Mouse (Mus musculus): Measurements from ENCODE around the gene Stx2. TPM values are rescaled to one million over a fixed set of nuclear protein-coding genes. Genes with fewer than 3 reads are reported as not detected.

The Stx2 gene
- polyA plus RNA-seq (2015; fragmentation: Nextera tagmentation; extraction: Ambion mirVana): 27.8 and 30.6 TPM in 2 replicates

- WGBS: under 1% methylated on average over 26 of the region's 39 CpGs
- Histone ChIP-seq H3K27me3 (ENCODE audit: control insufficient read depth, insufficient read depth, low read length) (no peaks in the 10 kb centered on the region), H3K9me3 (replicated peaks; ENCODE audit: control insufficient read depth, low read length) (no peaks in the 10 kb centered on the region), H3K4me2 (ENCODE audit: low read depth, low read length) (peak within 1 kb of the TSS; percentile 76), H3K4me3 (replicated peaks; ENCODE audit: low read length) (peak within 1 kb of the TSS; percentile 73), H3K9ac (ENCODE audit: low read length) (peak within 1 kb of the TSS; percentile 87), H3K27ac (ENCODE audit: low read length) (peak within 1 kb of the TSS; percentile 39), H3K36me3 (ENCODE audit: control insufficient read depth, insufficient read depth, low read length) (no peaks in the 10 kb centered on the region), H3K4me1 (ENCODE audit: control insufficient read depth, insufficient read depth, low read length) (peaks cover 30% of the 10 kb centered on the region; the same call in 1 of the 2 replicates)
- ATAC-seq (ENCODE audit: insufficient read depth, low FRiP score): peak; percentile 95
Measured at GRCm38 (mm10) chr5:129008412-129008826, at the start of gene Stx2. Gene Stx2 (minus strand): TSS chr5:129008574.

DNA sequence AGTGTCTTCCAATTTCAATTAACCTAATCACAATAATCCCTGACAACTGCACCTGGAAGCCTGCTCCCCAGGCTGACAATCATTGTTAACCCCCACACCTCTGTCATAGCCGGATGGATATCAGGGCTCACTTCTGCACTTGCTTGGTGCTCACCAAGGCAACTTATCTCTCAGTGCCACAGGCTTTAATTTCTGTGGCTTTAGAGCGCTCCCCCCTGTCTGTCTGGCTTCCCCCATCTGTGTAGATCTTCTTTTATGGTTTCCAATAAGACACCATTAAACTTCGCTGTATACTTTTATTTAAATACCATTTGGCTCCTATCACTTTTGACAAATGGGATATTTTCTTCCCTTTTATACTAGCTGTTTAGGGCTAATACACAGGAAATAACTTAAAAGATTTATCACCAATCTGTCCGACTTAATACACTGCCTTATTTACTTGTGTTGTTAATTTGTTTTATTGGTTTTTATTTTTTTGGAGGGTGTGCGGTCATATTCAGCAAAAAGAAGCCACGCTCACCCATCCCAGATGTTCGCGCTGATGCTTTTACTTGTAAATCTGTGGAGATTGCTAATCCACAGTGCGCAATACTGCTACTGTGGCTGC lies 46.4 kb upstream of the Stx2 start:
- Histone ChIP-seq H3K4me1 (ENCODE audit: control insufficient read depth, insufficient read depth, low read length) (no peaks in the 10 kb centered on the region), H3K9me3 (replicated peaks; ENCODE audit: control insufficient read depth, low read length) (no peaks in the 10 kb centered on the region), H3K4me3 (replicated peaks; ENCODE audit: low read length) (no peak overlapping the region), H3K27me3 (ENCODE audit: control insufficient read depth, insufficient read depth, low read length) (no peaks in the 10 kb centered on the region), H3K4me2 (ENCODE audit: low read depth, low read length) (no peak overlapping the region), H3K9ac (ENCODE audit: low read length) (no peak overlapping the region), H3K36me3 (ENCODE audit: control insufficient read depth, insufficient read depth, low read length) (no peaks in the 10 kb centered on the region), H3K27ac (ENCODE audit: low read length) (no peak overlapping the region)
- 65% methylated on average over 9 of the region's 9 CpGs for WGBS
- ATAC-seq (ENCODE audit: insufficient read depth, low FRiP score): no peak

- Histone ChIP-seq H3K4me3 (replicated peaks; ENCODE audit: low read length) (no peak overlapping the region), H3K4me1 (ENCODE audit: control insufficient read depth, insufficient read depth, low read length) (no peaks in the 10 kb centered on the region), H3K27ac (ENCODE audit: low read length) (no peak overlapping the region), H3K4me2 (ENCODE audit: low read depth, low read length) (no peak overlapping the region), H3K9ac (ENCODE audit: low read length) (no peak overlapping the region), H3K27me3 (ENCODE audit: control insufficient read depth, insufficient read depth, low read length) (no peaks in the 10 kb centered on the region), H3K36me3 (ENCODE audit: control insufficient read depth, insufficient read depth, low read length) (no peaks in the 10 kb centered on the region), H3K9me3 (replicated peaks; ENCODE audit: control insufficient read depth, low read length) (no peaks in the 10 kb centered on the region)
- ATAC-seq (ENCODE audit: insufficient read depth, low FRiP score): no peak
- WGBS: 29% methylated on average over 20 of the region's 20 CpGs
Measured at GRCm38 (mm10) chr5:129052636-129053355, 44.4 kb upstream of the Stx2 start.

GRCm38 (mm10) chr5:129051910-129052309 lies 43.5 kb upstream of the Stx2 start:
- Histone ChIP-seq H3K9me3 (replicated peaks; ENCODE audit: control insufficient read depth, low read length) (no peaks in the 10 kb centered on the region), H3K4me2 (ENCODE audit: low read depth, low read length) (no peak overlapping the region), H3K27ac (ENCODE audit: low read length) (no peak overlapping the region), H3K9ac (ENCODE audit: low read length) (no peak overlapping the region), H3K36me3 (ENCODE audit: control insufficient read depth, insufficient read depth, low read length) (no peaks in the 10 kb centered on the region), H3K4me1 (ENCODE audit: control insufficient read depth, insufficient read depth, low read length) (no peaks in the 10 kb centered on the region), H3K27me3 (ENCODE audit: control insufficient read depth, insufficient read depth, low read length) (no peaks in the 10 kb centered on the region), H3K4me3 (replicated peaks; ENCODE audit: low read length) (no peak overlapping the region)
- WGBS: 81% methylated on average over 3 of the region's 3 CpGs
- no peak for ATAC-seq (ENCODE audit: insufficient read depth, low FRiP score)

GRCm38 (mm10) chr5:129049372-129049771 lies 41.0 kb upstream of the Stx2 start:
- Histone ChIP-seq H3K4me1 (ENCODE audit: control insufficient read depth, insufficient read depth, low read length) (no peaks in the 10 kb centered on the region), H3K9me3 (replicated peaks; ENCODE audit: control insufficient read depth, low read length) (no peaks in the 10 kb centered on the region), H3K9ac (ENCODE audit: low read length) (no peak overlapping the region), H3K27me3 (ENCODE audit: control insufficient read depth, insufficient read depth, low read length) (no peaks in the 10 kb centered on the region), H3K4me2 (ENCODE audit: low read depth, low read length) (no peak overlapping the region), H3K27ac (ENCODE audit: low read length) (no peak overlapping the region), H3K4me3 (replicated peaks; ENCODE audit: low read length) (no peak overlapping the region), H3K36me3 (ENCODE audit: control insufficient read depth, insufficient read depth, low read length) (no peaks in the 10 kb centered on the region)
- no peak for ATAC-seq (ENCODE audit: insufficient read depth, low FRiP score)
- 78% methylated on average over 9 of the region's 9 CpGs for WGBS

DNA sequence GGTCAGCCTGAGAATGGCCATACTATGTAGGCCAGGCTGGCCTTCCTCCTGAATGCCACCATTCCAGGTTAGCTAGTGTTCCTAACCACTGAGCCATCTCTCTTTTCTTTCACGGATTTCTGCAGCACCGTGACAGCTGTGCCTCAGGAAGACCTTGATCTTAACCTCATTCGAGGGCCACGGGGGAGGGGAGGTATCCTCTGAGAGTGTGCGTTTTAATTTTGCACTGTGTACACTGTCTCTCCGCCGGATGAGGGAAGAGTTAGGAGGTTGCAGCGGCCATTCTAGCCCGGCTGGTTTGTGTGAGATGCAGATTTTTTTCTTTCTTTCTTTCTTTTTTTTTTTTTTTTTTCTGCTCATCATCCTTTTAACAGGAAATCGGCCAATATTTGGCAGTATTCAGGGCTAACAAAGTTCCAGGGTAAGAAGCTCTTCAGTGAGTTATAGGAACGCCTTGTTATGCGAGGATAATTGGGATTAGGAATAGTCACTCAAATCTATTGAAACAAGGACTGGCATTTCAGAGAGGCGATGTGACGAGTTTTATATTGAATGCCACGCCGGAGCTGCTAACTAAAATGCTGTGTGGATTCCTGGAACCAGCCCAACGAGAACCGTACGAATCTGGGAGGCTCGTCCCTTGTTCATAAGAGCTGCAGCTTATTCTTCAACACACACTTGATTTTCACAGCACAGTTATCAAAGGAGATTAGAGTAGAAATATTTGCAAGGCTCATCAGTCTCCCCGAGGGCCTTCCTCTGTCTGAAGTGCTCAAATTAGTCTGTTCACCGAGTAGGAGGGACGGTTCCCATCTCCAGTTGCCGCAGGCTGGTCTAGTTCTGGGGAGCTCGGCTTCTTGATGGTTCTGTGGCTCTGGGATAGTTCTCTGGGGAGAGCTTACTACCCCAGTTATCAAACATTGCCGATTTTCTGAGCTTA lies 37.5 kb upstream of the Stx2 start:
- no peak overlapping the region for H3K4me3 ChIP-seq (replicated peaks; ENCODE audit: low read length)
- H3K4me1 ChIP-seq (ENCODE audit: control insufficient read depth, insufficient read depth, low read length): no peaks in the 10 kb centered on the region
- H3K27me3 ChIP-seq (ENCODE audit: control insufficient read depth, insufficient read depth, low read length): no peaks in the 10 kb centered on the region
- 0 out of 2 replicates have a peak overlapping the region, but pooled peaks have one; percentile 11 for H3K9ac ChIP-seq (ENCODE audit: low read length)
- WGBS: 50% methylated on average over 26 of the region's 26 CpGs
- no peaks in the 10 kb centered on the region for H3K36me3 ChIP-seq (ENCODE audit: control insufficient read depth, insufficient read depth, low read length)
- no peak overlapping the region for H3K27ac ChIP-seq (ENCODE audit: low read length)
- ATAC-seq (ENCODE audit: insufficient read depth, low FRiP score): no peak
- H3K9me3 ChIP-seq (replicated peaks; ENCODE audit: control insufficient read depth, low read length): no peaks in the 10 kb centered on the region
- H3K4me2 ChIP-seq (ENCODE audit: low read depth, low read length): no peak overlapping the region

- no peak for ATAC-seq (ENCODE audit: insufficient read depth, low FRiP score)
- Histone ChIP-seq H3K36me3 (ENCODE audit: control insufficient read depth, insufficient read depth, low read length) (no peaks in the 10 kb centered on the region), H3K27me3 (ENCODE audit: control insufficient read depth, insufficient read depth, low read length) (no peaks in the 10 kb centered on the region), H3K4me1 (ENCODE audit: control insufficient read depth, insufficient read depth, low read length) (no peaks in the 10 kb centered on the region), H3K4me2 (ENCODE audit: low read depth, low read length) (no peak overlapping the region), H3K27ac (ENCODE audit: low read length) (no peak overlapping the region), H3K9ac (ENCODE audit: low read length) (no peak overlapping the region), H3K9me3 (replicated peaks; ENCODE audit: control insufficient read depth, low read length) (no peaks in the 10 kb centered on the region), H3K4me3 (replicated peaks; ENCODE audit: low read length) (no peak overlapping the region)
- WGBS: 70% methylated on average over 7 of the region's 7 CpGs
Measured at GRCm38 (mm10) chr5:129037739-129038138, 29.4 kb upstream of the Stx2 start.

DNA sequence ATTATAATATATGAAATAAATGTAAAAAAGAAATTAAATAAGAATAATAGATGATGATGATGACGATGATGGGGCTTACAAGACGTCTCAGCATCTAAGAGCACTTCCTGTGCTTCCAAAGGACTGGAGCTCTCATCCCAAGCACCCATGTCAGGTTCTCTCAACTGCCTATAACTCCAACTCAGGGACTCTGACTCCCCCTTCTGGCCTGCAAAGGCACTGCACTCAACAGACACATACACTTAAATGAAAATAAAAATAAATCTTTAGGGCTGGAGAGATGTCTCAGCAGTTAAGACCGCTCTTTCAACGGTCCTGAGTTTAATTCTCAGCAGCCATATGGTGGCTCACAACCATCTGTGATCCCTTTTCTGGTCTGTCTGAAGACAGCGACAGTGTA lies 28.3 kb upstream of the Stx2 start:
- no peak overlapping the region for H3K4me3 ChIP-seq (replicated peaks; ENCODE audit: low read length)
- WGBS: 84% methylated on average over 5 of the region's 5 CpGs
- no peaks in the 10 kb centered on the region for H3K4me1 ChIP-seq (ENCODE audit: control insufficient read depth, insufficient read depth, low read length)
- no peak overlapping the region for H3K9ac ChIP-seq (ENCODE audit: low read length)
- no peaks in the 10 kb centered on the region for H3K36me3 ChIP-seq (ENCODE audit: control insufficient read depth, insufficient read depth, low read length)
- no peak for ATAC-seq (ENCODE audit: insufficient read depth, low FRiP score)
- no peak overlapping the region for H3K4me2 ChIP-seq (ENCODE audit: low read depth, low read length)
- H3K27ac ChIP-seq (ENCODE audit: low read length): no peak overlapping the region
- no peaks in the 10 kb centered on the region for H3K27me3 ChIP-seq (ENCODE audit: control insufficient read depth, insufficient read depth, low read length)
- H3K9me3 ChIP-seq (replicated peaks; ENCODE audit: control insufficient read depth, low read length): no peaks in the 10 kb centered on the region

Measured in stomach, embryonic 16.5 days (tissue).